Mouse (Mus musculus) liver, adult 2 months (tissue): ENCODE results near the gene Naa38.
A peak's percentile ranks its signal among the peaks of the same experiment; 100 is the strongest.

ENCODE experiments used
- CTCF ChIP-seq: fragments of 200-500 bp; IDR thresholded peaks from 2 replicates; pipeline ENCODE4 v1.5.1; 2011; ENCODE audit warnings: low read depth, low read length, control low read depth
- POLR2A ChIP-seq: fragments of 200-500 bp; IDR thresholded peaks from 2 replicates; pipeline ENCODE4 v1.6.1; 2011; ENCODE audit warnings: low read length, control low read depth; ENCODE audit not compliant: insufficient read depth; ENCODE audit errors: extremely low read depth

- TF ChIP-seq CTCF (no peak), POLR2A (0 out of 2 replicates have a peak, but pooled peaks have one; percentile 18)
Observed at GRCm38 (mm10) chr11:69398059-69398458, 2.8 kb downstream of the Naa38 start, which contains the start of gene Tmem88.
